Mouse (Mus musculus) layer of hippocampus, adult 18-20 months (tissue): Measurements from ENCODE around the gene Hyal2. TPM values are rescaled to one million over a fixed set of nuclear protein-coding genes. Genes with fewer than 3 reads are reported as not detected.
"Not testable (repeated sequence)": the region's sequence is repeated elsewhere in the genome, so short reads cannot be mapped to it uniquely, and the experiment has no call there.

Source experiments
- DNase-seq, 2 experiments: peaks; one replicate each; pipeline ENCODE4 v3.0.0; 2022; ENCODE audit warnings: low spot score in 2 of 2
- total RNA-seq, 2 experiments: library from RNA; stranded (reverse); gene quantifications; 2 replicates each; pipeline ENCODE4 v1.2.3; 2021

The Hyal2 gene
- total RNA-seq, 2 experiments from 2014 or later, result 15.8 to 16.6 TPM

DNA sequence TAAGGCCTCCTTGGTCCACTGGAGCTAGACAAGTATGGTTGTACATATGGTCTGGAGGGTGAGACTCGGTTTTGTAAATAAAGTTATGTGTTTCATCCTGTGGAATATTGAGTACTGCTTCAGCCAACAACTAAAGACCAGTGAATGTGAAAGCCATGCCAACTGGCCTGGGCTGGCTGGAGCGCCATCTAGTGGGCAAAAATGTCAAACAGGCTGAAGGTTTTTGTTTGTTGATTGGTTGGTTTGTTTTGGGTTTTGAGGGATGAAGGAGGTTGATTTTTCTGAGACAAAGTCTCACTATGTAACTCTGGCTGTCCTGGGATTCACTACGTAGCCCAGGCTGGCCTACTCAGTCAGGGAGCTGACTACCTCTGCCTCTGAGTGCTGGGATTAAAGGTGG, 22.1 kb upstream of the Hyal2 start:
- DNase-seq, result peak in 1 of 2 experiments; percentile 83

DNA sequence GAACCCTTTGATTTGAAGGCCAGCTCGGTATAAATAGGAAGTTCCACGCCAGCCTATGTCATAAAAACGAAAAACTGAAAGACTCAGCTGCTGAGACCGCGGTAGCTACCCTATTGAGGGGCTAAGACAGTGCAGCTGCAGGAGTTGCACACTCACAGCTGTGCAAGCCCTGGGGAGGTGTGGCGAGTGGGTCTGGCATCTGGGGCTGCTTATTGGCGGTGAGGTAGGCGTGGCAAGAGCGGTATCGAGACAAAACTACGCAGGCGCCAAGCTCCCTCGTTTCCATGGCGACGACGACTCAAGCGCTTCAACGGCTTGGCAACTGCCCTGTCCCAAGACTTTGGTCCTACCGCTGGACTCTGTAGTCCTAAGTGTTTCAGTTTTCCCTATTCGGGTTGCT, 20.7 kb upstream of the Hyal2 start, which contains the start of gene Zmynd10:
Gene Zmynd10, plus strand, starts transcription at position 273 of the 400 bp plus-strand sequence.
- DNase-seq, result peak; percentile 78 to 90

DNA sequence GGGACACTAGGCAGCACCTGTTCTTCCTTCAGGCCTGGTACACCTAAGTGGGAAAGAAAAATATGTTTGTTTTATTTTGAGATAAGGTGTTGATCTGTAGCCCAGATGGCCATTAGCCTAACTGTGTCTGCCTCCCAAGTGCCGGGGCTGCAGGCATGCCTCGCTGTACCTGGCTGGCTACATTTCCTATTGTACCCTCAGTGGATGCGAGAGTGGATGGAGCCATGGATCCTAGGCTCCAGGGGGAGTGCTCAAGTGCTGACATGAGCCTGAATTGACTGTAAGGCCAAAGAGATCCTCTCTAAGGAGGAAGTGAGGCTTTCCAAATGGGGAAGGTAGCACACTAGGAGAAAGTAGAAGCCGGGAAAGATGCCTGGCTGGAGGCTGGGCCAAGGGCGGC, 19.8 kb upstream of the Hyal2 start:
- no peak for DNase-seq

DNA sequence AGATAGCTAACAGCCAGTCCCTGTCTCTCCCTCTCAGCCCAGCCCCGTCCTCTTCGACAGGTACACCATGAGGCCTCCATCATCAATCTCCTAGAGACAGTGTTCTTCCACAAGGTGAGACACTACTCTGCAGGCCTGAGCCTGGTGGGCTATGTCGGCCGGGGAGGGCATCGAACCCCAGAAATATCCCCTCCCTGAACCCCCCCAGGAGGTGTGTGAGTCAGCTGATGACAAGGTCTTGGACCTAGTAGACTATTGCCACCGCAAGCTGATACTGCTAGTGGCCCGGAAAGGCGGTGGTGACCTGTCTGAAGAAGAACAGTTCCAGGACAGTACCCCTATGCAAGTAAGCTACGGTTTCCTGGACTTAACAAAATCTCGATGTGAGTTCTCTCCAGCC, 18.9 kb upstream of the Hyal2 start:
- no peak for DNase-seq

DNA sequence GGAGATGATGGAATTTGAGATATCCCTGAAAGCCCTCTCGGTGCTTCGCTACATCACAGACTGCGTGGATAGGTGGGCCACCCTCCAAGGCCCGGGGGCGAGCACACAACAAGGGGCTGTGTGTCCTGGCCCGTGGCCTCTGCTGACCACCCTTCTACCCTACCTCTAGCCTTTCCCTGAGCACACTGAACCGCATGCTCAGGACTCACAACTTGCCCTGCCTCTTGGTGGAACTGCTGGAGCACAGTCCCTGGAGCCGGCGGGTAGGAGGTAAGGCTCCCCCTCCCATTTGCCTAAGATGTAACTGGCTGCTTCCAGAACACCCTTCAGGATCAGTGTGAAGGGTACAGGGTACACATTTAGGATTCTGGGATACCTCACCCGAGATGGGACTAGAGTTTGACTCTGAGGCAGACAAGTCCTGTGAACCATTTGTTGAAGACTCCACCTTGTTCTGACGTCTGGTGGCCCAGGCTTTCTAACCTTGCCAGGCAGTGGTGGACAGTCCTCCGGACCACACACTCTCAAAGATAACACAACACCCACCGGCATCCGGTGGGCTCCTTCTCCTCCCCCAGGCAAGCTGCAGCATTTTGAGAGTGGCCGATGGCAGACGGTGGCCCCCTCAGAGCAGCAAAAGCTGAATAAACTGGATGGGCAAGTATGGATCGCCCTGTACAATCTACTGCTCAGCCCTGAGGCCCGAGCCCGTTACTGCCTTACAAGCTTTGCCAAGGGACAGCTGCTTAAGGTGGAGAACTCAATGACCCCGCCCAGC, 18.3 kb upstream of the Hyal2 start:
- no peak for DNase-seq

DNA sequence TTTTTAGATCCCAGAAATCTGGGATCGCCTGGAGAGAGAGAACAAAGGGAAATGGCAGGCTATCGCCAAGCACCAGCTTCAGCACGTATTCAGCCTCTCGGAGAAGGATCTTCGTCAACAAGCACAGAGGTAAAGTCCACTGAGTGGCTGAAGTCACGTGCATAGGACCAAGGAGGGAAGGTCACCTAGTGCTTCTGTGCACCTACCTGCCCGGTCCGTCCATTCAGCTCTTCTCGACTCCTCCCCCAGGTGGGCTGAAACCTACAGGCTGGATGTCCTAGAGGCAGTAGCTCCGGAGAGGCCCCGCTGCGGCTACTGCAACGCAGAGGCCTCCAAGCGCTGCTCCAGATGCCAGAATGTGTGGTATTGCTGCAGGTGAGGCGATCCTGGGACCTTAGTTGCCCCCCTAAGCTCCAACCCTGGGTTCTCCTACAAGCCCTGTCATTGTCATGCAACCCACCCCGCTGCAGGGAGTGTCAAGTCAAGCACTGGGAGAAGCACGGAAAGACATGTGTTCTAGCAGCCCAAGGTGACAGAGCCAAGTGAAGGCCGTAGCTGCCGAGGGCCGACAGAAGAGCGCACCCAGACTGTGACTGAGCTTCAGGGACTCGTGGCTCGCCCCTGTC, 17.1 kb upstream of the Hyal2 start:
- DNase-seq, result no peak

DNA sequence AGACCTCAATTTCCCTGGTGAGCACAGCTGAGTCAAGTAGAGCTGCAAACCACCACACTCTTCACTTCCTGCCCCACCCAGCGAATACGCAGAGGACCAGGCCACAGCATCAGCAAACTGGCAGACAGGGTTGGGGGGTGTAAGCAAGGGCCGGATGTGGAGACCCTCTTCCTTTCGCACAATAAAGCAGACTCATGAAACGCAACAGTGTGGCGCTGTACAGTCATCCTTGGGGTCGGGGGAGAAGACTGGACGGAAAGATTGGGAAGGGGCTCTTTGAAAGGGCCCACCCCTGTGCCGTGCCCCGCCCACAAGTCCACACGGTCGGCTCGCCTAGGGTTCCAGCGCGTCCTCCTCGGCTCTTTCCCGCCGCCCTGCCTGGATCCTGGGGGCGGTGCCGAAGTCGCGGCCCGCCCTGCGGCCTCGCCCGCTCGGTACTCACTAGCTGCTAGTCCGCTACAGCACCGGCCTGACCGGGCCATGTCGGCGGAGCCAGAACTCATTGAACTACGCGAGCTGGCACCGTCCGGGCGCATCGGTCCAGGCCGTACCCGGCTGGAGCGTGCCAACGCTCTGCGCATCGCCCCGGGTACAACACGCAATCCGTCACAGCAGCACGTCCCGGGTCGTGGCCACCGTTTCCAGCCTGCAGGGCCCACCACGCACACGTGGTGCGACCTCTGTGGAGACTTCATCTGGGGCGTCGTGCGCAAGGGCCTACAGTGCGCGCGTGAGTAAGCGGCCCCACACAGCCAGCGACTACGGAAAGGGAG, 16.4 kb upstream of the Hyal2 start, which contains the start of gene Rassf1:
Gene Rassf1, plus strand, starts transcription at position 439 of the 773 bp plus-strand sequence.
- no peak for DNase-seq

DNA sequence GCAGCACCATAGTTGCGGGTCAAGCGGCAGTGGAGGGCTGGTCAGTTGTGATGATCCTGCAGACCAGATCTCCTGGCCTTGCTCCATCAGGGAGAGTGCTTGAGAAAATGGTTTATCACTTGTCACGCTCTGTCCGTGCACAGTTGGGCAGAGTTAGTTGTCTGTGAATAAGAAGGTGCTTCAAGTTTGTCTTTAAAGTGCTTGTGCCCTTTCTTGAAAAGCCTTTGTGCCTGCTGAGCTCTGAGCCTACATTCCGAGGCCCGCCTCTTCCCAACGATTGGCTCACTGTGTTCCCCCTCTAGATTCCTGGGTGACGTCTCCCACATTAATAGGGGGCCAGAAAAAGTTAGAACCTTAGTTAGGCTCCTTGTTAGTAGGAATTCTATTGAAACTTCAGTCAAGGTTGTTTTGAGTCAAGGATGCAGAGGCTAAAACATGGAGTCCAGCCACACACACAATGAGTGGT, 15.8 kb upstream of the Hyal2 start:
- no peak for DNase-seq

DNA sequence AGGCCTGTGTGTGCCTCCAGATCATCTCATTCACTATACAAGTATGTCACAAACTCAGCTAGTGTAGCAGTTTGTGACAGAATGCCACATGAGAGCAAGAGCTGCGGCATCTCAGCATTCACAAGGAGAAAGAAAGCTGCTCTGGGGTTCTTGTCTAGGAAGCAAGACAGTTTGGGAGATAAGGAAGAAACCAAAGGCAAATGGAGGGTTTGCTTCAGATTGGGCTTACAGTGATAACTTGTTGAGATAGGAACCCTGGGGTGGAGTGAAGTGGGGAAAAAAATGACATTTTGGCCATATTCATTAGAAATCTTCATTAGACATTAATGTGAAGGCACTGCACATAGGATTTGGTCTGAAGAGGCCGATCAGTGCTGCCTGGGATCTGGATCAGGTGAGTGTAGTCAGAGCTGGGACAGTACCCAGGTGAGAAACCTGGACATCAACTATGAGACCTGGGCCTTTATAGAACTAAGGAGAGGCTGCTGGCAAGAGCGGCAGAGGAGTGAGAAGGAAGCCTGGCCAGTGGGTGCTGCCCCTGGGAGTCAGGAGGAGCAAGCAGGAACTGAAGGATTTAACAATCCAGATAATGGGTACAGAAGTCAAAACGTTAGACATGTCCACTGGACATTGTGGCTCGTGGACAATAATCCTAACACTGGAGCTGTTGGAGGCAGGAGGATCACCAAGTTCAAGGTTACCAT, 14.9 kb upstream of the Hyal2 start:
- no peak for DNase-seq

DNA sequence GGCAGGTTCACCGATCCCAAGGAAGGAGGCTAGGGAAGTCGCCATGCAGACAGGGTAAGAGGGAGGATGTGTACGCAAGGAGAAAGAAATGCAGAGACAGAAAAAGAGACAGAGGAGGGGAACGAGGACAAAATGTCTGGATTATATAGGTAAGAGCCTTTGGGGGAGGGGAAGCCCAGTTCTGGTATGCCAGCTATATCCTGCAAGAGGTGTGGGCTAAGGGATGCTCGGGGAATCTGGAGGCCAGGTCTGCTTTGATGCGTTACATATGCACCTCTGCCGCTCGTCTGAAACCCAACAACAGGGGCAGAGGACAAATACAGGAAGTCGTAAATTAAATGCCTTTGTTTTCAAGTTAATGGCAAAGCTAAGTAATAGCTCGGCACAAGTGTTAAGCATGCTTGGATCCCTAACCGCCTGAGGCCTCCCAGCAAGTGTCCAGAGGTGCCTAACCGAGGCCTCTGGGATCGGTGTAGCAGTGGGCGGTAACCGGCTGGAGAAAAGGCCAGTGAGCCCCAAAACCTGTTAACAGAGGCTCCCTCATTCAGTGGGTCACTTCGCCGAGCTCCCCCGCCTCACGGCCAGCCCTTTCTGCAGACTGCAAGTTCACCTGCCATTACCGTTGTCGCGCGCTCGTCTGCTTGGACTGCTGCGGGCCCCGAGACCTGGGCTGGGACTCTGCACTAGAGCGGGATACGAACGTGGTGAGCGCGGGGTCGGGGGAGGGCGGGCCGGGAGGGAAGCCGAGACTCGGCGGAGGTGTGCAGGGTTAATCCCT, 14.0 kb upstream of the Hyal2 start:
- no peak for DNase-seq

DNA sequence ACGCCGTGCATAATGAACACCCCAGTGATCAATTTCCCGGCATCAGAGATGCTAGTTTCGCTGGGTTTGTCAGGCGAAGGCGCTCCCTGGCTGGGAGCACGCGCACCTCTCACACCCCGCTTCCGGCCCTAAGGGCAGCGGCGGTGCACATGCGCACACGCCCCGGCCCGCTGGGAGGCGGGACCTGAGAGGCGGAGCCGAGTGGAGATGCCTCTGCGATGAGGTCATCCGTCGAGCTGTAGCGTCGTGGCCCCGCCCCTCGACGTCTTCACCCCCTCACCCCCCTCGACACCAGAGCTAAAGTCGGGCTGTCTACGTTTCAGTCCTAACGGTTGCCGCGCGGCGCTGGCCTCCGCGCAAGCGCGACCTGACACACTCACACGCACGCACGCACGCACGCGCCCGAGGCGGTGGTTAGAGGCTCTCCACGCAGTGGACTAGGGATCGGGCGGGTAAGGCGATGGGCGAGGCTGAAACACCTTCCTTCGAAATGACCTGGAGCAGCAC, 13.4 kb upstream of the Hyal2 start:
- peak; percentile 93 to 96 for DNase-seq

DNA sequence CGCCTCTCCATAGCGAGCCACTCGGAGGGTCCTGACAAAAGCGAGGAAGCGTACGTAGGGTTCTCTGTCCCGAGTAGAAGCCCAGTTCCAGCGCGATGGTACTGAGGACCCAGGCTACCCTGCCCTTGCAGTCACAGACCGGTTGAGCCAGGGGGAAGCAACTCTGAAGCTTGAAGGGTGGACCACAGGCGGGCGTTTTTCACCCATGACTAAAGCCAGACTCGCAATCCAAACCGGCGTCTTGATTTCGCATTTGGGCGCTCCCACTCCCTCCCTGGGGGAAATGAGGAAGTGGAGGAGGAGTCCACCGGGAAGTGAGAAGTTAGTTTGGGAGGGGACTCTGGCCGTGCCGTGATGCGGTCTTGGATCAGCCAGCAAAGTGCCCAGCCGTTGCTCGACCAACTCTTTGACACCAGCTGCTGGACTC, 12.7 kb upstream of the Hyal2 start:
- DNase-seq, result no peak

DNA sequence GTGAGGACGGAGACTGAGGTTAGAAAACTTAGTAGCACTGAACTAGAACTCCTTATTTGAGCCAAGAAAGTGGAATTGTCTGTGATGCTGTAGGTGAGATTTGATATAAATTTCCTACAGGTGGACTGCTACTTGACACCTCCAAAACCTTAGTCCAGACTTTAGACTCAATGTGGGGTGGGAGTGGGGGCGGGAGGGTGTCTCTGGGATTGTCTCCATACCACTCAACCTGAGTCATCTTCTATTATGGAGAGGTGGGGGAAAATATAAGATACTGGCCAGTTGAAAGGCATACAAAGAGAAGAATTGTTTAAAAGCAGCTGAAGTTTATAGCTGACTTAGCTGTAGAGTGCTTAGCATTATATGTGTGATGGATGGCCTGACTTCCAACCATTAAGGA, 12.0 kb upstream of the Hyal2 start:
- DNase-seq, result no peak

DNA sequence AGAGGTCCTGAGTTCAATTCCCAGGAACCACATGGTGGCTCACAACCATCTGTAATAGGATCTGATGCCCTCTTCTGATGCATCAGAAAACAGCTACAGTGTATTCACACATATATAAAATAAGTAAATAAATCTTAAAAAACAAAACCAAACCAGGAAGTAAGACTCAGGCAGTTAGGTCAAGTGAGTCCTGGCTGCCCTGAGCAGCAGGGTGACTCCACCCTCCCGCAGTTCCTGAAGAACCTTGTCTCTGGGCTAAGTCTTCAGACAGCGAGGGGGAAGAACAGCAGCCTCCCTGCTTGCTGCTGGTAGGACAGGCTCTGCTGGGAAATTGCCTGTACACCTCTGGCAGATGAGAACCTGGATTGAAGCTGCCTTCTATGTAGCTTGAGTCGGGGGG, 11.4 kb upstream of the Hyal2 start:
- DNase-seq, result no peak

DNA sequence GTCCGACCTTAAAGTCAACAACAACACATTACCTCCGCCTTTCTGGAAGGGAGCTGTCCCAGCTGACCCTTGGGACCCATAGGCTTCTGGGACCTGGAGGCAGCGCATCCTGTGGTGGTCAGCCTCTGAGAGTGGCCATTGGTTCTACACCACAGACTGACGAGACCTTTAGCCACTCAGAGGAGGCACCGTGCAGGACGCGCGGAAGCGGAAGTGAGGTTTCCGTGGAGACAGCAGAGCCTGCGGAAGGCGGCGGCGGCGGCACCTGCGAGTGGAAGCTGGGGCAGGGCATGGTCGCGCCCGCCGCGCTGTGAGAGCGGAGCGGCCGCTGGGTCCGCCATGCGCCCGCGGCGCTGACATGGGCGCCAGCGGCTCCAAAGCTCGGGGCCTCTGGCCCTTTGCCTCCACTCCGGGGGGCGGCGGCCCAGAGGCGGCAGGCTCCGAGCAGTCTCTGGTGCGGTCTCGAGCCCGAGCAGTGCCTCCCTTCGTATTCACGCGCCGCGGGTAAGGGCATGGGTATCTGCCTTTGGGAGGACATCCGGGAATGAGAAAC, 4.6 kb upstream of the Hyal2 start, which contains the start of gene Tusc2:
Gene Tusc2, plus strand, starts transcription at position 227 of the 553 bp plus-strand sequence.
- peak; percentile 95 to 98 for DNase-seq

DNA sequence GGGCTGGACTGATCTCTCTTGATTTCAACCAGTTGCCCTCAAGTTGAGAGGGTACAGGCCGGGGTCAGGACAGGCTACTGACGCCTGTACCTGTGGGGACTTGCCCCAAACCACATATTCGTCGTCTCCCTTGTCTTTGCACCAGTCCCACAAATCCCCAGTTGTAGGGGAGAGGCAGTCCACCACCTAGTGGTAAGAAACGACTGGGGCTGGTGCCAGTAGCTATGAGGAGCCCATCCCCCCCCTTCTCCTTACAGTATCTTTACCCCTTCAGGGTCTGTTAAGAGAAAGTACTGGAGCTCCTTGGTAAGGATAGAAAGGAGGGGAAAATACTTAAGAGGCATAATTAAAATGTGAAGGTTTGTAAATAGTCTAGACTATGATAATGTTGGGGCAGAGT, 2.2 kb upstream of the Hyal2 start:
- DNase-seq, result not testable (repeated sequence)

DNA sequence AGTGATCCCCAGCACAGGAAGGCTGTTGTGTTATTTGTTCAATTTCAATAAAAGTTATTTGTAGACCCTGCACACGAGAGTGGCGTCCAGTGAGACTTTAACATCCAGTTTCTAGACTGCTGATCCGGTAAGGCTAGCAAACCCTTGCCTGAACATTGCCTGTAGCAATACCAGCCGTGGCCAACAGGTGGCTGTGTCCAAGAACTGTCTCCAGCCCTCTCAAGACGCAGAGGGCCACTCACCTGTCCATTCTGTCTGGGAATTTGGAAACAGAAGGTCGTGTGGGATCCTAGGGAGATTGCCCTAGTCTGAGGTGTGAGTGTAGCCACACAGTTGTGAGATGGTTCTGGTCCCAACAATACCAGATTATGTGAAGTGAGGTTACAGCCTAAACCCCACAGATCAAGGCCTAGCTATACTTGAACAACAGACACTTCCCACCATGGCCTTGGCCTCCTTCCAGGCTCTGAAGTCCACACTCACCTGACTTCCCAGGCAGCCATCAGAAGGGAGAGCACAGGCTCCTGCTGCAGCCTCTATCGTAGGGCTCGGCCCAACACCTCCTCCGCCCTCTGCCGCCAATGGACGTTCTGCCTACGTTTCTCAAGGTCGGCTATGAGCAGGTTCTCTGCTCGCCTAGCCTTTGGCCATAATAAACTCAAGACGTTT, 1.6 kb upstream of the Hyal2 start:
- DNase-seq, result peak in 1 of 2 experiments; percentile 79

DNA sequence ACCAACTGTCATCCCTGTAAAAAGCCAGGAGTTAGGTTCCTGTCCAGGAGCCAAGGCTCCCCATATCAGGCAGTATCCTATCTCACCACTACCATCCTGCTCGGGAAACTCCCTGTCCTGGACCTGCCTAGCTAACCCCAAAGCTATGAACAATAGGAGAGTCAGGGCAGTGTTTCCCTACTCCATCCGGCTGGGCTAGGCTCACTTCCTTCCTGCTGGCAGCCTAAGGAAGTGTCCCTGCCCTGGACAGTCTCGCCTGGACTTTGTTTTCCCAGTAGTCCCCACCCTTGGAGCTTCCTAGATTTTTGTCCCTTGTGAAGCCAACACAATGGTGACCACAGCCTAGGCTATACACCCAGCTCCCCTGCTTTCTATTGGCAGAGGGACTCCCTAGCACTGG, 890 bp upstream of the Hyal2 start:
- DNase-seq, result no peak
